Mouse (Mus musculus) myocyte (in vitro differentiated cells): ENCODE measurements around the gene Rnf185.

Experiments used
- CEBPB ChIP-seq: IDR thresholded peaks from 2 replicates; pipeline ENCODE4 v1.6.1; 2011; ENCODE audit warnings: mild to moderate bottlenecking, moderate library complexity; ENCODE audit not compliant: poor library complexity, insufficient read depth, severe bottlenecking
- E2F4 ChIP-seq: IDR thresholded peaks from one replicate; pipeline ENCODE4 v1.6.1; 2011; ENCODE audit warnings: mild to moderate bottlenecking, control low read depth, moderate library complexity; ENCODE audit not compliant: insufficient read depth
- MAX ChIP-seq: IDR thresholded peaks from one replicate; pipeline ENCODE4 v1.6.1; 2011; ENCODE audit warnings: low read depth, mild to moderate bottlenecking, control low read depth
- MYOD1 ChIP-seq, 3 experiments: IDR thresholded peaks; one replicate each; pipeline ENCODE4 v1.6.1; 2011; ENCODE audit warnings: control low read depth in 2 of 3, low read depth in 2 of 3, mild to moderate bottlenecking in 2 of 3, moderate library complexity in 1 of 3; ENCODE audit not compliant: insufficient read length in 2 of 3, control insufficient read depth in 1 of 3
- POLR2A ChIP-seq: IDR thresholded peaks from one replicate; pipeline ENCODE4 v1.6.1; 2011; ENCODE audit warnings: low read depth, mild to moderate bottlenecking, control low read depth, moderate library complexity; ENCODE audit not compliant: insufficient read length
- POLR2AphosphoS2 ChIP-seq: IDR thresholded peaks from one replicate; pipeline ENCODE4 v1.6.1; 2011; ENCODE audit warnings: low read depth, control low read depth; ENCODE audit not compliant: insufficient read length
- REST ChIP-seq: IDR thresholded peaks from one replicate; pipeline ENCODE4 v1.6.1; 2011; ENCODE audit warnings: mild to moderate bottlenecking, control low read depth, moderate library complexity; ENCODE audit not compliant: insufficient read depth, insufficient read length
- SRF ChIP-seq: IDR thresholded peaks from one replicate; pipeline ENCODE4 v1.6.1; 2011; ENCODE audit warnings: low read depth; ENCODE audit not compliant: control insufficient read depth, insufficient read length
- TCF12 ChIP-seq: IDR thresholded peaks from one replicate; pipeline ENCODE4 v1.6.1; 2011; ENCODE audit warnings: mild to moderate bottlenecking, control low read depth; ENCODE audit not compliant: poor library complexity, insufficient read depth, severe bottlenecking
- USF1 ChIP-seq: IDR thresholded peaks from one replicate; pipeline ENCODE4 v1.6.1; 2011; ENCODE audit warnings: low read depth, mild to moderate bottlenecking, control low read depth, moderate library complexity

- TF ChIP-seq POLR2A, result no peak
- no peak for TF ChIP-seq CEBPB
- peak in 2 of 3 experiments; percentile 37 to 75 for TF ChIP-seq MYOD1 (IDR thresholded peaks at IDR 0.05; ENCODE audit: control insufficient read depth in 1 of 3, insufficient read length in 2 of 3, low read depth in 2 of 3)
- no peak for TF ChIP-seq SRF
- no peak for TF ChIP-seq MAX
- no peak for TF ChIP-seq E2F4
- no peak for TF ChIP-seq USF1
- TF ChIP-seq REST, result no peak
- no peak for TF ChIP-seq TCF12
- TF ChIP-seq POLR2AphosphoS2, result no peak
These were observed 53.8 kb downstream of the Rnf185 start for GRCm38 (mm10) chr11:3398318-3398717.
